Mouse (Mus musculus): ENCODE measurements around the gene Matn1. TPM values are rescaled to one million over a fixed set of nuclear protein-coding genes. Genes with fewer than 3 reads are reported as not detected.

The Matn1 gene
- not detected for polyA plus RNA-seq (2014; fragmentation: Illumina TruSeq; extraction: RNeasy Lipid Tissue Mini Kit (QIAGEN cat#74804); ENCODE audit: low read depth, low replicate concordance)

GRCm38 (mm10) chr4:130944112-130944511, at the start of gene Matn1:
Gene Matn1 (plus strand): TSS chr4:130944385.

GRCm38 (mm10) chr4:130913077-130913476, 31.1 kb upstream of the Matn1 start, which contains the start of gene Laptm5:
Gene Laptm5 (plus strand): TSS chr4:130913125.

Other genes starting within 250 kb of the Matn1 start
- gene Sdc3, start 151.8 kb upstream of the Matn1 start, polyA plus RNA-seq (2014; fragmentation: Illumina TruSeq; extraction: RNeasy Lipid Tissue Mini Kit (QIAGEN cat#74804); ENCODE audit: low read depth, low replicate concordance): 49.6 TPM
- 4.3 TPM for gene Laptm5, start 31.3 kb upstream of the Matn1 start, polyA plus RNA-seq (2014; fragmentation: Illumina TruSeq; extraction: RNeasy Lipid Tissue Mini Kit (QIAGEN cat#74804); ENCODE audit: low read depth, low replicate concordance)

Measured in adrenal gland, adult 10 weeks (tissue).